Mouse (Mus musculus) kidney, adult 2 months (tissue): ENCODE measurements around the gene Rps6kc1. TPM values are rescaled to one million over a fixed set of nuclear protein-coding genes. Genes with fewer than 3 reads are reported as not detected.

ENCODE experiments used
- DNase-seq: peaks from one replicate; pipeline ENCODE4 v3.0.0; 2021
- H3K27ac ChIP-seq: fragments of 200-500 bp; 2 replicates; pipeline ENCODE4 v1.5.1; 2012; ENCODE audit warnings: low read depth, low read length, control low read depth, inconsistent platforms; ENCODE audit not compliant: insufficient read depth
- H3K27me3 ChIP-seq: fragments of 200-500 bp; replicated peaks from 2 replicates; pipeline ENCODE4 v1.6.1; 2012; ENCODE audit warnings: mild to moderate bottlenecking, moderate library complexity, low read length, inconsistent platforms; ENCODE audit not compliant: control insufficient read depth, insufficient read depth
- H3K36me3 ChIP-seq: fragments of 200-500 bp; 2 replicates; pipeline ENCODE4 v1.6.1; 2012; ENCODE audit warnings: mild to moderate bottlenecking, moderate library complexity, low read length, inconsistent platforms; ENCODE audit not compliant: control insufficient read depth, insufficient read depth
- H3K4me1 ChIP-seq: fragments of 200-500 bp; 2 replicates; pipeline ENCODE4 v1.6.1; 2011; ENCODE audit warnings: low read length; ENCODE audit not compliant: control insufficient read depth, insufficient read depth
- H3K4me3 ChIP-seq: fragments of 200-500 bp; 2 replicates; pipeline ENCODE4 v1.5.1; 2011; ENCODE audit warnings: mild to moderate bottlenecking, low read depth, low read length, control low read depth; ENCODE audit not compliant: insufficient read depth
- CTCF ChIP-seq: fragments of 200-500 bp; conservative IDR thresholded peaks from 2 replicates; pipeline ENCODE4 v1.5.1; 2011; ENCODE audit warnings: low read depth, mild to moderate bottlenecking, control low read depth, low read length, moderate library complexity, mixed read lengths; ENCODE audit not compliant: insufficient read depth, insufficient read length
- POLR2A ChIP-seq: fragments of 200-500 bp; IDR thresholded peaks from one replicate; pipeline ENCODE4 v1.6.1; 2011; ENCODE audit warnings: low read depth, low read length, control low read depth
- WGBS: fragments of 180-500 bp; shearing (Covaris S2); methylation state at CpG from one replicate; pipeline ENCODE4 v1.1.7; 2018; 5-methylcytosine and 5-hydroxymethylcytosine counted together
- polyA plus RNA-seq: library from polyadenylated mRNA; depleted of rRNA; stranded (reverse); fragments of >200 nt; gene quantifications from 2 replicates; pipeline ENCODE4 v1.2.3, GENCODE M21; 2012

The Rps6kc1 gene
- polyA plus RNA-seq, 1 experiment: 8.3 TPM

- H3K27ac ChIP-seq: no peak overlapping the region
- H3K4me1 ChIP-seq: no peaks in the 10 kb centered on the region
- no peaks in the 10 kb centered on the region for H3K36me3 ChIP-seq
- H3K4me3 ChIP-seq: no peak overlapping the region
- H3K27me3 ChIP-seq: no peaks in the 10 kb centered on the region
- no peak for DNase-seq
- no peak for TF ChIP-seq POLR2A
- TF ChIP-seq CTCF: no peak
- WGBS: 96% methylated on average over 11 of the region's 11 CpGs
Measured at GRCm38 (mm10) chr1:190667821-190668220, 243.7 kb downstream of the Rps6kc1 start.

- H3K27me3 ChIP-seq: no peaks in the 10 kb centered on the region
- DNase-seq: no peak
- no peak overlapping the region for H3K27ac ChIP-seq
- no peak for TF ChIP-seq CTCF
- TF ChIP-seq POLR2A: no peak
- no peaks in the 10 kb centered on the region for H3K4me1 ChIP-seq
- WGBS: 82% methylated on average over 5 of the region's 5 CpGs
- H3K4me3 ChIP-seq: no peak overlapping the region
- H3K36me3 ChIP-seq: no peaks in the 10 kb centered on the region
Measured at GRCm38 (mm10) chr1:190667326-190667725, 244.2 kb downstream of the Rps6kc1 start.

GRCm38 (mm10) chr1:190665490-190665875 is 246.1 kb downstream of the Rps6kc1 start:
- H3K4me1 ChIP-seq: no peaks in the 10 kb centered on the region
- no peak overlapping the region for H3K27ac ChIP-seq
- no peak for TF ChIP-seq POLR2A
- 85% methylated on average over 8 of the region's 8 CpGs for WGBS
- no peak overlapping the region for H3K4me3 ChIP-seq
- DNase-seq: no peak
- H3K27me3 ChIP-seq: no peaks in the 10 kb centered on the region
- H3K36me3 ChIP-seq: no peaks in the 10 kb centered on the region

GRCm38 (mm10) chr1:190664767-190665489 is 246.6 kb downstream of the Rps6kc1 start:
- Histone ChIP-seq H3K4me1 (no peaks in the 10 kb centered on the region), H3K4me3 (no peak overlapping the region), H3K36me3 (no peaks in the 10 kb centered on the region), H3K27me3 (no peaks in the 10 kb centered on the region), H3K27ac (no peak overlapping the region)
- 69% methylated on average over 21 of the region's 21 CpGs for WGBS
- TF ChIP-seq POLR2A: no peak
- peak; percentile 54 for DNase-seq

GRCm38 (mm10) chr1:190663996-190664395 is 247.6 kb downstream of the Rps6kc1 start:
- DNase-seq: no peak
- WGBS: 79% methylated on average over 4 of the region's 4 CpGs

GRCm38 (mm10) chr1:190662736-190663135 is 248.8 kb downstream of the Rps6kc1 start:
- 86% methylated on average over 5 of the region's 5 CpGs for WGBS
- Histone ChIP-seq H3K27ac (no peak overlapping the region), H3K4me3 (no peak overlapping the region), H3K27me3 (no peaks in the 10 kb centered on the region), H3K4me1 (no peaks in the 10 kb centered on the region), H3K36me3 (no peaks in the 10 kb centered on the region)
- no peak for TF ChIP-seq CTCF
- TF ChIP-seq POLR2A: no peak
- DNase-seq: no peak

More at GRCm38 (mm10) chr1:190663996-190664395, 247.6 kb downstream of the Rps6kc1 start:
- no peak overlapping the region for H3K27ac ChIP-seq
- TF ChIP-seq CTCF (no peak), POLR2A (no peak)
- H3K4me1 ChIP-seq: no peaks in the 10 kb centered on the region
- H3K36me3 ChIP-seq: no peaks in the 10 kb centered on the region
- no peak overlapping the region for H3K4me3 ChIP-seq
- no peaks in the 10 kb centered on the region for H3K27me3 ChIP-seq

- 94% methylated on average over 4 of the region's 4 CpGs for WGBS
- DNase-seq: no peak
- no peak overlapping the region for H3K4me3 ChIP-seq
- H3K4me1 ChIP-seq: no peaks in the 10 kb centered on the region
- H3K36me3 ChIP-seq: no peaks in the 10 kb centered on the region
- TF ChIP-seq POLR2A: no peak
- TF ChIP-seq CTCF: no peak
- H3K27me3 ChIP-seq: no peaks in the 10 kb centered on the region
- no peak overlapping the region for H3K27ac ChIP-seq
Measured at GRCm38 (mm10) chr1:190661764-190662163, 249.8 kb downstream of the Rps6kc1 start.

- no peak overlapping the region for H3K4me3 ChIP-seq
- no peaks in the 10 kb centered on the region for H3K36me3 ChIP-seq
- no peak for DNase-seq
- no peaks in the 10 kb centered on the region for H3K4me1 ChIP-seq
- no peak overlapping the region for H3K27ac ChIP-seq
- H3K27me3 ChIP-seq: no peaks in the 10 kb centered on the region
- 89% methylated on average over 15 of the region's 15 CpGs for WGBS
- TF ChIP-seq POLR2A: no peak
- no peak for TF ChIP-seq CTCF
Measured at GRCm38 (mm10) chr1:190661249-190661648, 250.3 kb downstream of the Rps6kc1 start.
